Mouse (Mus musculus): Measurements from ENCODE around the gene Zfp212. TPM values are rescaled to one million over a fixed set of nuclear protein-coding genes. Genes with fewer than 3 reads are reported as not detected.
"Not testable (repeated sequence)": the region's sequence is repeated elsewhere in the genome, so short reads cannot be mapped to it uniquely, and the experiment has no call there.

Gene Zfp212
- polyA plus RNA-seq, 1 experiment from 2014 or later, result 23.2 TPM

- Histone ChIP-seq H3K4me3 (peak overlapping the region; percentile 52), H3K9ac (peak overlapping the region; percentile 87), H3K4me1 (peaks cover 13% of the 10 kb centered on the region; the same call in 1 of the 2 replicates), H3K4me2 (peak overlapping the region; percentile 82), H3K27ac (peak overlapping the region; percentile 73; the same call in 1 of the 2 replicates), H3K9me3 (no peaks in the 10 kb centered on the region), H3K27me3 (no peaks in the 10 kb centered on the region), H3K36me3 (peaks cover 17% of the 10 kb centered on the region)
- ATAC-seq (ENCODE audit: insufficient number of reproducible peaks, insufficient read depth, low FRiP score, low TSS enrichment, low read depth), result no peak
- WGBS, result 72% methylated on average over 3 of the region's 3 CpGs
Observed at GRCm38 (mm10) chr6:47943721-47944120, 23.4 kb downstream of the Zfp212 start.

GRCm38 (mm10) chr6:47947388-47947787, 27.1 kb downstream of the Zfp212 start:
- no peak overlapping the region for H3K4me2 ChIP-seq
- no peak overlapping the region for H3K9ac ChIP-seq
- H3K36me3 ChIP-seq, result peaks cover 28% of the 10 kb centered on the region
- H3K4me1 ChIP-seq, result peaks cover 12% of the 10 kb centered on the region; the same call in 1 of the 2 replicates
- H3K27me3 ChIP-seq, result no peaks in the 10 kb centered on the region
- H3K9me3 ChIP-seq, result no peaks in the 10 kb centered on the region
- ATAC-seq (ENCODE audit: insufficient number of reproducible peaks, insufficient read depth, low FRiP score, low TSS enrichment, low read depth), result no peak
- H3K4me3 ChIP-seq, result no peak overlapping the region
- H3K27ac ChIP-seq, result no peak overlapping the region
- 91% methylated on average over 4 of the region's 4 CpGs for WGBS

- Histone ChIP-seq H3K4me3 (peak within 1 kb of the TSS; percentile 73), H3K4me1 (peaks cover 14% of the 10 kb centered on the region), H3K27me3 (no peaks in the 10 kb centered on the region), H3K27ac (peak within 1 kb of the TSS; percentile 78), H3K9me3 (no peaks in the 10 kb centered on the region), H3K4me2 (peak within 1 kb of the TSS; percentile 79), H3K36me3 (peaks cover 37% of the 10 kb centered on the region), H3K9ac (peak within 1 kb of the TSS; percentile 83)
- under 1% methylated on average over 31 of the region's 31 CpGs for WGBS
- peak; percentile 98 for ATAC-seq (ENCODE audit: insufficient number of reproducible peaks, insufficient read depth, low FRiP score, low TSS enrichment, low read depth)
Observed at GRCm38 (mm10) chr6:47953191-47953726, 33.0 kb downstream of the Zfp212 start, which contains the start of gene Zfp956. Gene Zfp956, plus strand, starts transcription at chr6:47953390.

DNA sequence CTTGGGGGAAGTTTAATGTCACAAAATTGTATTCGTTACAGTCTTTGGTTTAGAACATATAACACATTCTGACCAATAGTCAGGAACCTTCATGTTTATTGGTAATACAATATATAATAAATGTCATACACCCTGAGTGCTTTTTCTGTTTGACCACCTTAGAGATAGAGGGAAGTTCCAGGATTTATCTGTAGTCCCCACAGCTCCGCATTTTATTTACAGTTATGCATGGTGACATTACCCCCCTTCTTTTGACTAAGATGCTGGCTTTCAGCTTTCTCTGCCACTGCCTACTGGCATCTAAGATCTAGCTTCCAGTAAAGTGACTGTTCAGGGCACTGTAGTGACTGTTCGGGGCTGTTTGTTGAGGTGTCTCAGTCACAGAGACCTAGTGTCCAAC, 34.1 kb downstream of the Zfp212 start:
- peaks cover 47% of the 10 kb centered on the region for H3K36me3 ChIP-seq
- H3K4me1 ChIP-seq, result peaks cover 14% of the 10 kb centered on the region
- no peaks in the 10 kb centered on the region for H3K27me3 ChIP-seq
- no peak overlapping the region for H3K27ac ChIP-seq
- H3K9me3 ChIP-seq, result no peaks in the 10 kb centered on the region
- no peak for ATAC-seq (ENCODE audit: insufficient number of reproducible peaks, insufficient read depth, low FRiP score, low TSS enrichment, low read depth)
- WGBS, result 90% methylated on average over 3 of the region's 3 CpGs
- H3K4me2 ChIP-seq, result peak overlapping the region; percentile 79
- peak overlapping the region; percentile 83 for H3K9ac ChIP-seq
- H3K4me3 ChIP-seq, result peak overlapping the region; percentile 73

- Histone ChIP-seq H3K4me3 (no peak overlapping the region), H3K27ac (no peak overlapping the region), H3K4me2 (no peak overlapping the region), H3K9me3 (no peaks in the 10 kb centered on the region), H3K27me3 (no peaks in the 10 kb centered on the region), H3K9ac (no peak overlapping the region), H3K4me1 (peaks cover 14% of the 10 kb centered on the region), H3K36me3 (peaks cover 66% of the 10 kb centered on the region)
- ATAC-seq (ENCODE audit: insufficient number of reproducible peaks, insufficient read depth, low FRiP score, low TSS enrichment, low read depth), result no peak
Observed at GRCm38 (mm10) chr6:47957816-47958215, 37.5 kb downstream of the Zfp212 start.

GRCm38 (mm10) chr6:47960685-47961421, 40.6 kb downstream of the Zfp212 start:
- H3K27me3 ChIP-seq, result no peaks in the 10 kb centered on the region
- 84% methylated on average over 6 of the region's 6 CpGs for WGBS
- H3K36me3 ChIP-seq, result peaks cover 95% of the 10 kb centered on the region
- H3K4me2 ChIP-seq, result no peak overlapping the region
- H3K9ac ChIP-seq, result no peak overlapping the region
- H3K9me3 ChIP-seq, result no peaks in the 10 kb centered on the region
- no peak overlapping the region for H3K27ac ChIP-seq
- ATAC-seq (ENCODE audit: insufficient number of reproducible peaks, insufficient read depth, low FRiP score, low TSS enrichment, low read depth), result no peak
- no peak overlapping the region for H3K4me3 ChIP-seq
- no peaks in the 10 kb centered on the region for H3K4me1 ChIP-seq

DNA sequence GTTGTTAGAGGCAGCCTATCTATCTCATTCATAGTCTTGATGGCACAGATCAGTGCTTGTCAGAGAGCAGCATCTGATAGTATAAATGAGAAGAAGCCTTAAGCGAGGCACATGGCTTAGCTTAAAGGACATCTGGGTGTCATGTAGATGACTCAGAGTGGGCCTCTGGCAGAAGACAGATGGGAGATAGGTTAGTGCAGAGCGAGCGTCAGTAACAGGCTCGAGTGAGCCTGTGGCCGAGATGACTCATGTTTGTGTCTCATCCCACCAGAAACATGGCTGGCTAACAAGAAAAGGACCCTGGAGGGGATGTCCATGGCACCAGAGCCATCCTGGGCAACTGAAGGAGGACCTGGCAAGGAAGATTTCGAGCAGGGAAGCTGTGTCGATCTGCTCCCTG, 42.8 kb downstream of the Zfp212 start:
- Histone ChIP-seq H3K27ac (no peak overlapping the region), H3K4me3 (no peak overlapping the region), H3K4me1 (no peaks in the 10 kb centered on the region), H3K36me3 (peaks cover 81% of the 10 kb centered on the region), H3K9ac (no peak overlapping the region), H3K4me2 (no peak overlapping the region), H3K9me3 (no peaks in the 10 kb centered on the region), H3K27me3 (no peaks in the 10 kb centered on the region)
- no peak for ATAC-seq (ENCODE audit: insufficient number of reproducible peaks, insufficient read depth, low FRiP score, low TSS enrichment, low read depth)
- 86% methylated on average over 7 of the region's 7 CpGs for WGBS

DNA sequence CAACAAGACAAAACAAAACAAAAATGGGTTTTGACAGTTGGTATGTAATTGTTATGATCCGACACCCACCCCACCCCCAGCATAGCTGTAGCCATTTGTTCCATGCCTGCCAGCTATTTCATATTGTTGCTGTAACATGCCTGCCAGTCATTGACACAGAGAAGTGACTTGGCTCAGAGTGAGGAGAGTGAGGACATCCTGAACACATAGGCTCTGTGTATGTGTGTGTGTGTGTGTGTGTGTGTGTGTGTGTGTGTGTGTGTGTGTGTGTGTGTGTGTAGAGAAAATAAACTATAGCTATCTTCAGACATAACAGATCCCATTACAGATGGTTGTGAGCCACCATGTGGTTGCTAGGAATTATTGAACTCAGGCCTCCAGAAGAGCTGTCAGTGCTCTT, 47.9 kb downstream of the Zfp212 start:
- not testable (repeated sequence) for H3K4me1 ChIP-seq; H3K9ac ChIP-seq; H3K4me2 ChIP-seq; H3K9me3 ChIP-seq; H3K4me3 ChIP-seq; H3K27me3 ChIP-seq; ATAC-seq (ENCODE audit: insufficient number of reproducible peaks, insufficient read depth, low FRiP score, low TSS enrichment, low read depth); H3K27ac ChIP-seq
- H3K36me3 ChIP-seq, result peaks cover 35% of the 10 kb centered on the region
- 48% methylated on average over 1 of the region's 1 CpGs for WGBS

DNA sequence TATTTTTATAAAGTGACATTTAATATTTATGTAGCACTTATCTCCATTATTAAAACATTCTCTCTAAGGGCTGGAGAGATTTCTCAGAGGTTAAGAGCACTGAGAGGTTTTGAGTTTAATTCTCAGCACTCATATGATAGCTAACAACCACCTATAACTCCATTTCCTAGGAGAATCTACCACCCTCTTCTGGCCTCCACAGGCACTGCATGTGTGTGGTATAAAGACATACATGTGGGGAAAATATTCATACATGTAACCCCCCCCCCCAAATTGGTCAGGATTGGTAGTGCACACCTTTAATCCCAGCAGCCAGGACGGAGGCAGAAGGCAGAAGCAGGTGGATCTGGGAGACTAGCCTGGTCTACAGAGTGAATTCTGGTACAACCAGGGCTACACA, 54.3 kb downstream of the Zfp212 start:
- Histone ChIP-seq H3K36me3 (no peaks in the 10 kb centered on the region), H3K27ac (no peak overlapping the region), H3K4me3 (no peak overlapping the region), H3K9ac (no peak overlapping the region), H3K27me3 (no peaks in the 10 kb centered on the region), H3K4me1 (no peaks in the 10 kb centered on the region), H3K4me2 (no peak overlapping the region), H3K9me3 (no peaks in the 10 kb centered on the region)
- 74% methylated on average over 1 of the region's 1 CpGs for WGBS
- ATAC-seq (ENCODE audit: insufficient number of reproducible peaks, insufficient read depth, low FRiP score, low TSS enrichment, low read depth), result no peak

GRCm38 (mm10) chr6:47978897-47979368, 58.7 kb downstream of the Zfp212 start:
- WGBS, result 14% methylated on average over 6 of the region's 6 CpGs
- Histone ChIP-seq H3K27ac (no peak overlapping the region), H3K9ac (no peak overlapping the region), H3K27me3 (no peaks in the 10 kb centered on the region), H3K36me3 (no peaks in the 10 kb centered on the region), H3K4me2 (no peak overlapping the region), H3K4me3 (no peak overlapping the region), H3K9me3 (no peaks in the 10 kb centered on the region), H3K4me1 (no peaks in the 10 kb centered on the region)
- peak; percentile 48; the same call in 1 of the 2 replicates for ATAC-seq (ENCODE audit: insufficient number of reproducible peaks, insufficient read depth, low FRiP score, low TSS enrichment, low read depth)

Measured in embryonic facial prominence, embryonic 13.5 days (tissue).